Mouse (Mus musculus): ENCODE measurements at regions not wholly inside any gene's neighbourhood (a gene's known extent, or its start where the extent isn't known, plus 50 kb on each side); places are given as distances from the start of the nearest gene placed in this dataset.

DNA sequence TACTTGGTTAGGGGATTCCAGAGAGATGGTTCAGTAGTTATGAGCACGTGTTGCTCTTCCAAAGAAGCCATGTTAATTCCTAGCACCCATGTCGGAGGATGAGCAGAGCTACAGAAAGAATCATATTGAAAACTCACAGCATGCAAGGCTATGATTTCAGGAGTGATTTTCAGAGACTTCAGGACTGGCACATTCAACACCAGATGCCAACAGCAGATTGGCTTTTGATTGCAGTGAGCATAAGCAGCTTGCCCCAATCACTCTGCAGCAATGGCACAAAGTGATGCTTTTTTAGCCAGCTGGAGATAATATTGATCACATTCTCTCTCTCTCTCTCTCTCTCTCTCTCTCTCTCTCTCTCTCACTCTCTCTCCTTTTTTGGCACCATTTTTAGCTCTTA is 166.6 kb upstream of the Chrm3 start:
- no peak for DNase-seq

DNA sequence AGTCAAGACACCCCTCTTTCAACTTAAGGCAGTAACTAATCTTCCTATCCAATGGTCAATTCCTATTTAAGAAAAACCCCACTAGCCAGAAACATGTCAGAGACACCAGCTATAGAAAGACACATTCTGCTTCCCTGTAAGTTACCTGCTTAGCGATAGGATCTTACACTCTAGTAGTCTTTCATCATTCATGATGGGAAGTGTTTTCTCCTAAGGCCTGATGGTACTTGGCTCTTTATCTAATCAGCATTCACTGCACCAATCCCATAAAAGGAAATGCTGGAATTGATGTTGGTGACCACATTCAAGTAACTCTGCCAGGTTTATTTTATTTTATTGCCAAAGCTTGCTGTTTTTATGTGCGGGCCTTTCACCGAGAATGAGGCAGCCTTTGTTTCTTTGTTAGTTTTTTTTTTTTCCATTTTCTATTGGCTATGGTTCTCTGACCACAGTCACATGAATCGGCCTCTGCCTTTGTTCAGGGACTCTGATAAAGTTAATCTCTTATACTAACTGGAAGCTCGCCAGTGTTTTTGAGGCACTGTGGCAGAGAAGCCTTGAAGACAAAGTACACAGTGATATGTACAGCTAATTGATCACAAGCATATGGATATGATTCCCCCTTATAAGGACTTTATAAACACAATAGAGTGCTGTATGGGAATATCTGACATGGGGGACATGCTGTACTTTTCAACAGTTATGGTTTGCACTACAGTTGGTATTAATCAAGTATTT is 166.0 kb upstream of the Chrm3 start:
- no peak for DNase-seq

DNA sequence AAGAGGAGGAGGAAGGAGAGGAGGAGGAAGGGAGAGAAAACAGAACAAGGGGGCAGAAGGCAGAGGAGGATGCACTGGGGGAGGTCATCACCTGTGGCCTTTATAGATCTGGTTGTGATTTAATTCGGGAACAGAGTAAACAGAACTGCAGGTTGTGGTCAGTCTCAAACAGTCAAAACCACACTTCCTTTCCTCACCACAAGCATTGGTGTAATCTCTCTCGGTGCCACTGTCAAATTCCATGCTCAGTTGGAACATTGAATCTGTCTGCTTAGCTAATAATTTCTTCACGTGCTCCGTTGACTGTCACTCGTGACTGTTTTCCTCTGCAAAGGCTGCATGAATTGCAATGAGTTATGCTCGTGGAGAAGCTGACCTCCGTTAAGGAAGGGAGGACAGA is 143.6 kb upstream of the Chrm3 start:
- no peak for DNase-seq

DNA sequence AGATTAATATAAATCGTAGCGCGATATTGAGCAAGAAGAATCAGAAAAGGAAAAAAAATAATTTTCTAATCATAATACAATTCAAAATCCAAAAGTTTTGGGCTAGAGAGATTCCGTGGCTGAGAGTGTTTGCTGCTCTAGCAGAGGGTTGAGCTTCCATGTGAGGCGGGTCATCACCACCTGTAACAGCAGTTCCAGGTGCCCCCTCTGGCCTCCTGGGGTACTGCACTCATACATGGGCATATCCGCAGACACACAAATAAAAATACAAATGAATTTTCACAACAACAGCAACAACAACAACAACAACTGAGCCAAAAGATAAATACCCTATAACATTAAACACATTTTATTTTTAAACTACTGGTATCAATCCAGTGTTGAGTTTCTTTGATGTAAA is 94.7 kb upstream of the Chrm3 start:
- peak; percentile 1 for DNase-seq

DNA sequence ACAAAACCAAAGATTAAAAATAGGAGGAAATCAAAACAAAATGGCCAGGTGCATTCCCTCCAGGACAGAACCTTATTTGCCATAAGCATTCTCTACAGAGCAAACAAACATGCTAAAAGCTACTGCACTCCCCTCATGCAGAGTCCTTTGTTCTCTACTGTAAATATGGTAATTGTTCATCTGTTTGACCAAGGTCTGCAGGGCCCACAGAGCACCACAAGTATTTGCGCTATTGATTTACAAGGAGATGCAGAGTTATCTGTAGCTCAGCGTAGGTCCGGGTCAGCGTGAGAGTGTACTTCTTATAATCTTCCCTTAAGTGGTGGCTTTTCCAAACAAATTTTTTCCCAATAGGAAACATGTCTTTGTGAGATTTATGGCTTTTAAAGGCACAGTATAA is 94.0 kb upstream of the Chrm3 start:
- DNase-seq: no peak

DNA sequence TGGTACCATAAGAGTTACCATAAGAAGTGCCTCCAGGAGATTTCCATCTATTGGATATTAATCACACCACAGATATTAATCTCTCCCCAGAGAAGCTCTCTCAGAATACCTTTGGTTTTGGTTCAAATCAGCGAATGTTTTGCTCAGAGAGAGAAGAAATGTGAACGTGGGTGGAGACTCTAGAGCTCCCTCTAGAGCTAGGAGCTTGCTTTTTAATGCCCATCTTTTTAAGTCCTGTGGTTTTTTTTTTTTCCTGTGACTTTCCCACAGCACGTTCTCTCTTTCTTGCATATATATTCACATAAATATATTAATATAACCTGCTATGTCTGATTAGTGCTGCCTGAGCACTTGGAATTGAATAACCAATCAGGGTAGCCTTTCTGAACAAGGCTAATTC is 90.4 kb upstream of the Chrm3 start:
- DNase-seq: no peak

DNA sequence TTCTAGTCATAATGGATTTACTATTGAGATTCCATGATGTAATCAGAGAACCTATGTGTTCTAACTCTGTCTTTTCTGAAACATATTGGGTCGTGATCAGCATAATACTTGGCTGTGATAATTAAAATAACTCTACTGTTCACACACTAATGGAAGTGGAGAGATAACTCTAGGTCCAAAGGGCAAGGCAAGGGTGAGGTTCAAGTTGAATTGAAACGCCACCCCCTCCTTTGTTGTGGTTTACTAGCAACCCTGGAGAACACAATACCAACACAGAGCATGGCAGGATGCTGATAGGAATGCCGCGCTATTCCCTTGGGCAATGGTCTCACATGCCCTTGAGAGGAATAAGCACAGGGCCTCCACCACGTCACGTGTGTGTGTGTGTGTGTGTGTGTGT is 88.9 kb upstream of the Chrm3 start:
- no peak for DNase-seq

DNA sequence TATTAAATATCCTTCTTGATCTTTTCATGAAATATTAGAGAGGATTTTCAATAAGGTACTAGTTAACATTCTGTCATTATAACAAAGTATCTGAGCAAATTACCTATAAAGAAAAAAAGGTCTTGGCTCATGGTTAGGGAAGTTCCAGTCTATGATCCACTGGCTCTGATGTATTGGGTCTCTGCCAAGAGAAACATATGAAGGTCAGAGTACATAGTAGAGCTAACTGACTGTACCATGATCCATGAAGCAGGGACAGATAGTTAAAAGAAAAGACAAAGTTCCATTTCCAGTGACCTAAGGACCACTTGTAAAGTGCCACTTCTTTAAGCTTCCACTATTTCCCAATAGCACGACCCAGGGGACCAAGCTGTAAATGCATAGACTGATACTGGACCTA is 87.2 kb upstream of the Chrm3 start:
- DNase-seq: no peak

DNA sequence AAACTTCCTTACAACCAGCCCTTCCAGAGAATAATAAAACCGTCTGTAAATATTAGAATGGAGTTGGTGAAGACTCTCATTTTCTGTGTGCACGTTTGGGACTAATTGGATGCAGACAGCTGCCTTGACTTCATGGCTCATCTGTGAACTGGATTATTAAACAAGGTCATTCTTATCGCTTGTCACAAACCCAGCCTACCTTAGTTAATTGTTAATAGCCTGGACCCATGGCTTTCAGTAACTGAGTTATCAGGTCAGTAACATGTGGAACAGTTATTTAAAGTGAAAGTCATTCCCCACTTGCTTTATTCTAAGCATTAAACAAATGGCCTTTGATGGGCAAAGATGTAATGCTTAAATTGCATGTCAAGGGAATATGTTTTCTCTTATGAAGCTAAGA is 85.0 kb upstream of the Chrm3 start:
- DNase-seq: no peak
